Mouse (Mus musculus) gastrocnemius, postnatal 10 days (tissue): ENCODE measurements around the gene Cbln4. TPM values are rescaled to one million over a fixed set of nuclear protein-coding genes. Genes with fewer than 3 reads are reported as not detected.

Source experiments
- DNase-seq: peaks from one replicate; pipeline ENCODE4 v3.0.0; 2021; ENCODE audit warnings: mixed read lengths
- long read RNA-seq, 2 experiments: library from polyadenylated mRNA; stranded (forward); transcript quantifications; one replicate each; pipeline ENCODE4 v2.0.0; 2021
- total RNA-seq, 2 experiments: library from RNA; stranded (reverse); gene quantifications; 2 replicates each; pipeline ENCODE4 v1.2.3; 2021

The Cbln4 gene
- total RNA-seq, result not detected
- long read RNA-seq, experiment 1, result 0 reads
- long read RNA-seq, experiment 2, result 0 reads

DNA sequence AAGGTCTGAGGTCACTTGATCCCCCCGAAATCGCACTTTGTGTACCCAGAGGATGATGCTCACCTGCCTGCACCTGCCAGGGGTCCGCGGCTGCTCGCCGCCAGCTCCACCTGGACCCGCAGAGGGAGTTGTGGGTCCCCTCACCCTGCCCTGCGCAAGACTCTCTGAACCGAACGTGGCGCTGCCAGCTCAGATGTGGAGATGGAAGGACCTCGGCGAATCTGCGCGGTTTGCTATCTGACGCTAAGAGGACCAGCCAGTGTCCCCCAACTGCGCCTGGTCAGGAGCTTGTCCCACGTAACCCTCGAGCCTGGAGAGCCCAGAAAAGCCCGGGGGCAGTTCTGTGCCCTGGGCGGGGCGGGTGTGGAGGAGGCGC, at the start of gene Cbln4:
TSS of gene Cbln4 (minus strand) at position 232 of the 376 bp plus-strand sequence.
- no peak for DNase-seq

- DNase-seq, result no peak
Observed at GRCm38 (mm10) chr2:172078596-172078995, 35.3 kb upstream of the Cbln4 start.

DNA sequence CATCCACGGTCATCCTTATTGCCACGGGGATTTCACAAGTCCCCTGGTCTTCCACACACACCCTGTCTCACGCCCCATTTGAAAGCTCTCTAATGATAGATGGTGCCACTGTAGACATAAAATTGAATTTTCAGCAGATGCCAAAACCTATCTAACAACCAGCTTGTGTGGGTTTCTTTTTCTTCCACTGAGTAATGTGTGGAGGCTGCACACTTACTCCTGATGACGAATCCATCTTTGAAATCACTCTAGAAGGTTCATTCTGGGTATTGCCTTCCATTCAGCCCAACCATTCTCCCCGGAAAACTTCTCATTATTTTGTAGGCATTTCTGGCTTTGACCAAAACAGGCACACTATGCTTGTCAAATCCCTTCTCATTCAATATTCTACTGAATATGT, 33.0 kb upstream of the Cbln4 start:
- DNase-seq, result no peak

GRCm38 (mm10) chr2:172062876-172063275, 19.6 kb upstream of the Cbln4 start:
- DNase-seq, result no peak

DNA sequence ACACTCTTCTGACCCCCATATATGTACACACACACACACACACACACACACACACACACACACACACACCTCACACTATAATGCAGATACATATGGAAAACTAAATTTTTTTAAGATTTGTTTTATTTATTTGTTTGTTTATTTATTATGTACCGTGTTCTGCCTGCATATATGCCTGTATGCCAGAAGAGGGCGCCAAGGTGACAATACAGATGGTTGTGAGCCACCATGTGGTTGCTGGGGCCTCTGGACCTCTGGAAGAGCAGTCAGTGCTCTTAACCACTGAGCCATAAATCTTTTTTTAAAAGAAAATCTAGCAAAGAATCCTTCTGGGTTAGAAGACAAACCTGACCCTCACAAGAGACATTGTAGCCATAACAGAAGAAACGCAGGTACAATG, 16.5 kb upstream of the Cbln4 start:
- DNase-seq, result no peak

DNA sequence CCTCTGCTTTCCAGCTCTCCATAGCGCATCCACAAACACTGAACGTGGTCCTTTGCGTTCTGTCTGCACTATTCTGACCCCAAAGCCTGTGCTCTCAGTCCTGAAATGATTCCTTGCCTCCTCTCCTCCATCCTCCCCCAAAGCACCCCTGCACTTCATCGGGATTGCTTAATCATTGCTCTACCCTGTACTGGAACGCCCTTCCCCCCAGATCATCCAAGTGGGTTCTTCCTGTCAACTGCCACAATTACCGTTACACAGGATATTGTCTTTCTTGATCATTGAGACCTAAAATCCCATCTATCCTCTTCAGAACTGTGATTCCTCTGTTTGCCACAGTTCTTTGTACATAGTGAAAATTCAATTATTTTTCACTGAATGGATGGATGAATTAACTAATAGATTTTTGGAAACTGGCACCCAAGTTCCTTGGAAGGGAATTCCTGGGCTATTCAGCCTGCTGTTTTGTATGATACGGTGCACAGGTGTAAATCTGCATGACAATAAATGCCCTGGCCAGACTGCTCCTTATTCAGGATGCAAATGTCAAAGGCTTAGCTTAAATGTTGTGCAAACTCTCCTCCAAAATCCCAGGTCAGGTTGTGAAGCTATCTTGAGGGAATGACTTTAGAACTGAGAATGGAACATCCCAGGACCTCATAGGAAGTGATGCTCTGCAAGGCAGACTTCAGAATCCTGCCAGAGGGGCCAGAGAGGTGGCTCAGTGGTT, 15.8 kb upstream of the Cbln4 start:
- DNase-seq, result no peak

- no peak for DNase-seq
Observed at GRCm38 (mm10) chr2:172046002-172046401, 2.7 kb upstream of the Cbln4 start.

- DNase-seq, result no peak
Observed at GRCm38 (mm10) chr2:172042607-172043234, 545 bp downstream of the Cbln4 start.

- DNase-seq, result peak; percentile 81
Observed at GRCm38 (mm10) chr2:172042125-172042524, 1.1 kb downstream of the Cbln4 start.

DNA sequence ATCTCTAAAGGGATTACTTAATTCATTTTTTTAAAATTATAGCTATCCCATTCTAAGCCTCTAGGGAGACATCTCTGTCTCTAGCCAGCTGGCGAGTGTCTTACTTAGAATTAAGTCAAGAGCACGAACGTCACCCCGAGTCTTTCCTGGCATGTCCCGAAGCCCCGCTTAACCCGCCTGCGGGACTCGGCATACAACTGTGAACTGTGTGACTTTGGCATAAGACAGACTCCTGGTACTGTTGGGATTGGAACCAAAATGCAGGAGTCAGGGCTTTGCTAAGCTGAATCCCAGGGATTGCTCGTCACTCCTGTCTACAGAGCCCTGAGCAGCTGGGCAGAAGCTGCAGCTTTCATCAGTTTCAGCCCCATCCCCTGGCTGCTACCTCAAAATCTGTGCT, 2.4 kb downstream of the Cbln4 start:
- DNase-seq, result no peak

DNA sequence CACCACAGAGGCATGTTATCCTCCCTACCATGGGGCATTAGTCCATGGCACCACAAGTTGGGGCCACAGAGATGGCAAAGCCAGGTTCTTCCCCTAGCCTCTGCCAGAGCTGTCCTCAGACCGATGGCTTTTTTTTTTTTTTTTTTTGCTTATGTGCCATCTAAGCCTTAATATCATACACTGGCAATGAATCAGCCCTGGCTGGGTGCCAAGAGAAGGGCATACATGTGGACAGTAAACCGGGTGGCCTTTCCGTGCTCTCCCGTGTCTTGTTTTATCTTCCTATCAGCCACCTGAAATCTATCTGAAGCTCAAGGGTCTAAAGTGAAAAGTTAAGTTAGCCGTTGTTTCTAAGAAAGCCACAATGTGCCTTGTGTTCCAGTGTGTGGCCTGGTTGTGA, 3.7 kb downstream of the Cbln4 start:
- no peak for DNase-seq

GRCm38 (mm10) chr2:172034281-172034680, 9.0 kb downstream of the Cbln4 start:
- no peak for DNase-seq

DNA sequence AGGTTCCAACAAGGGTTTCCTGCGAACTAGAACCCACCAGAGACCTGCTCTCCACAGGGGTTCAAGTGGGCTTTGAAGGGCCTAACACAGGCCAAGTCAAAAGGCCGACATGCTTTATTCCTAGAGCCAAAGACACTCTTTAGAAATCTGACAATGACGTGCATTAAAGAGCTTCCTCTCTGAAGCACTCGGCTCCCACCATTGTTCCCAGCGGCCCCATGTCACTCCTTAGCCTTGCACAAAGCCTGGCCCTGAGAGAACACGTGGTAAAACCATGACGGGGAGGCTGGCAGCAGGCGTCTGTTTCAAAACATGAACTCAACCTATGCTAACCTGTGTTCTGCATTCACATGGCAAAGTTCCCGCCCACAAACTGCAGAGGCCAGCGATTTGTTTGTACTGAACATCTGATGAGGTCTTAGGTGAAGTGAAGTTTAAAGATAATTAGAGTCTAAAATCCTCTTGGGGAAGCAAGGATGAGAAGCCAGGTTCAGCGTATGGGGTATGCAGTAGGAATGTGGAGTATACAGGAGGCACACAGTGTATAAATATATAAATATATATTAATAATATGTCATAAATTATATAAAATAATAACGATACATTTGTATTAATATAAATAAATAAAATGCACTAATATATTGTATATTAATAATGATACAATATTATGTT, 17.7 kb downstream of the Cbln4 start:
- no peak for DNase-seq

DNA sequence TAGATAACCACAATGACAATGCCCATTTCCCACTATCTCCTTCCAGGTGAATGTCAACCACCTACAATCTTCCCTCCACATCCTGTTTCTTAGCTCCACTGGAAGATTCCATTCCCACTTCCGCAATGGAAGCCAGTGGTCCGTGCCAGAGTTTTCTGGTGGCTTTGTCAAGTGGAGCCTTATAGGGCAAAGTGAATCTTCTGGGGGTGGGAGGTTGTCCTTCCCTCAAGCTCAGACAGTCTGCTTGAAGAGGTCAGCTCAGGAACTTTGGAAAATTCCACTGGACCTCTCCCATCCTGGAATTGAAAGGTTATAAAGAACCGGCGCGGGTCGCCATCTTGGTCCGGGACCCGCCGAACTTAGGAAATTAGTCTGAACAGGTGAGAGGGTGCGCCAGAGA, 36.5 kb downstream of the Cbln4 start:
- no peak for DNase-seq

GRCm38 (mm10) chr2:172005970-172006369, 37.3 kb downstream of the Cbln4 start:
- DNase-seq, result no peak

DNA sequence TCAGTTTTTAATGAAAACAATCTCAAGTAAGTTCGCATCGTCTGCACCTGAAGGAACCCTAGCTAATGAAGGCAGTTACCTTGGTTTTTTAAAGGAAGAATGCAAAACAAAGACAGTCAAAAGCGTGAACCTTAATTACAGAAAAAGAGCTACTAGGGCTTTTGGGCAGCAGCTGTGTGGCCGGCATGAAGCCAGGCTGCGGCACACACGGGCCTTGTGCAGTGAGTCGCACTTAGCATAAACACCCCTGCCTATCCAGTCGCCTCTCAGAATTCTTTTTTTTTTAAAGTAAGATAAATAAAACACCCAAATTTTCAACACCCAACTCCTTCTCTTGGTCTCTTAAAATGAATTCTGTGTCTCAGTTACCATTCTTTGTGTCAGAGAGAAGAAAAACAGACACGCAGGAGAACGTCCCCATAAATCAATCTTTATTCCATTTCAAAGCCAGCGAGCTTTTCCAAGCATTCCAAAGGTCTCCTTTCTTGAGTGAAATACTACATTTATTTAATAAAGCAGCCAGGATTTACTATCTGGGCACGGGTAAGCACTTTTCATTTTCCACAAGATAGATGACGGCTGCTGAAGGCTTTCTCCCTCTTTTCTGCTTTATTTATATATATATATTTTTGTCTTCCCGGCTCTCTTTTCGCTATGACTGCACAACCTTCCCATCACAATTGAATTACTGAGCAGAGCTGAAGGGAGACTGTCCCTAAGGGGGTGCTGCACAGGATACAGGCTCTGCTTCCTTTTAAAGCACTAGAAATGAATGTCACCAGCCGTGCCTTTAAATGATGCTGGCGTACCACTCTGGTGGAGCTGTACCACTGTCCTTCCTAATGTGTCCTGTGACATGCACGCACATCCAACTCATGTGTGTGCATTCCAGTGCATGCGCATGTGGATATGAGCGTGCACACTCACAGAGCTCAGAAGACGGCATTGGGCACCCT, 39.0 kb downstream of the Cbln4 start:
- DNase-seq, result no peak

GRCm38 (mm10) chr2:171996979-171997686, 46.1 kb downstream of the Cbln4 start:
- DNase-seq, result no peak

DNA sequence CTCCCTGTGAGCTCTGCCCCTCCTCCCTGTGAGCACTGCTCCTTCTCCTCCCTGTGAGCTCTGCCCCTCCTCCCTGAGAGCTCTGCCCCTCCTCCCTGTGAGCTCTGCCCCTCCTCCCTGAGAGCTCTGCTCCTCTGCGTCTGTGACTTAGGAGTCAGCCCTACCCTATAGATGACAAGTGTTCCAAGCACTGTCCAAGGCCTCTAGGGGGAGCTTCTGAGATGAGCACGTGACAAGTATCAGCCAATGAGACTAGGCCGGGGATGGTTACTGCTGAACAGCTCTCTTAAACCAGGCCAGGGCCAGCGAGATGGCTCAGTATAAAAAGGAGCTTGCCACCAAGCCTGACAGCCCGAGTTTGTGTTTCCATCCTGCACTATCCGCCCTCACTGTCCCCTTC, 48.4 kb downstream of the Cbln4 start:
- DNase-seq, result no peak

GRCm38 (mm10) chr2:171994240-171994639, 49.0 kb downstream of the Cbln4 start:
- DNase-seq, result no peak

- DNase-seq, result no peak
Observed at GRCm38 (mm10) chr2:171986686-171987085, 56.6 kb downstream of the Cbln4 start.
